Comparison of ENCODE assay signal across 9 mouse cellular contexts in genomic region chr3:41107600-41108305, GRCm38 (mm10). TPM values are rescaled to one million over a fixed set of nuclear protein-coding genes. Genes with fewer than 3 reads are reported as not detected.
DNase-seq lines count a peak whose midpoint lies in the region; ATAC-seq and TF ChIP-seq lines count a peak whose summit lies in the region.
"Had no signal": no experiment of that assay in that cellular context is flagged by ENCODE, and none has a peak within 500 bp of the region (broad histone marks: within the 10 kb centered on the region; RNA-seq: fewer than 3 reads in every experiment).

No protein-coding gene starts in this region.

- no peaks in the 10 kb centered on the region; the same call in 1 of the 2 replicates for H3K27me3 ChIP-seq in heart, embryonic 11.5 days (ENCODE audit: control insufficient read depth, insufficient read depth, low read length)
- no peaks in the 10 kb centered on the region for H3K27me3 ChIP-seq in intestine, postnatal 0 days (replicated peaks; ENCODE audit: control insufficient read depth, insufficient read depth, low read length)
- H3K27me3 ChIP-seq in stomach, embryonic 16.5 days (ENCODE audit: control insufficient read depth, insufficient read depth, low read length): no peaks in the 10 kb centered on the region

- intact Hi-C loops in heart, postnatal 36 days (cut with DNase I): no loop called here

- WGBS in heart, embryonic 11.5 days (ENCODE audit: insufficient replicate concordance): 57% methylated on average over 14 of the region's 14 CpGs
- 33% methylated on average over 14 of the region's 14 CpGs for WGBS in intestine, postnatal 0 days
- WGBS in stomach, embryonic 16.5 days: 32% methylated on average over 14 of the region's 14 CpGs

- peak overlapping the region; percentile 29; the same call in 1 of the 2 replicates for H3K4me2 ChIP-seq in heart, embryonic 11.5 days
- peak overlapping the region; percentile 44 for H3K4me2 ChIP-seq in intestine, postnatal 0 days (replicated peaks; ENCODE audit: low read depth)
- H3K4me2 ChIP-seq in stomach, embryonic 16.5 days (ENCODE audit: low read depth, low read length): peak overlapping the region; percentile 8; the same call in 1 of the 2 replicates
- H3K4me2 ChIP-seq: midbrain, embryonic 11.5 days had no signal

- no peaks in the 10 kb centered on the region for H3K9me3 ChIP-seq in heart, embryonic 11.5 days (replicated peaks; ENCODE audit: control insufficient read depth, low read length)
- H3K9me3 ChIP-seq in intestine, postnatal 0 days (ENCODE audit: control insufficient read depth): no peaks in the 10 kb centered on the region
- no peaks in the 10 kb centered on the region for H3K9me3 ChIP-seq in stomach, embryonic 16.5 days (replicated peaks; ENCODE audit: control insufficient read depth, low read length)

- no peak overlapping the region for H3K9ac ChIP-seq in heart, embryonic 11.5 days (ENCODE audit: low read depth, low read length)
- no peak overlapping the region for H3K9ac ChIP-seq in intestine, postnatal 0 days (ENCODE audit: low read depth, low read length)
- H3K9ac ChIP-seq in stomach, embryonic 16.5 days (ENCODE audit: low read length): no peak overlapping the region

- ATAC-seq in heart, embryonic 11.5 days (replicated peaks; ENCODE audit: insufficient number of reproducible peaks, low FRiP score, low TSS enrichment): no peak
- no peak for ATAC-seq in intestine, postnatal 0 days
- no peak for ATAC-seq in stomach, embryonic 16.5 days (ENCODE audit: insufficient read depth, low FRiP score)

- TF ChIP-seq CTCF in intestine, postnatal 0 days (IDR thresholded peaks at IDR 0.05; ENCODE audit: low read depth): 0 out of 2 replicates have a peak, but pooled peaks have one; percentile 15

- no peak overlapping the region for H3K27ac ChIP-seq in heart, embryonic 11.5 days (ENCODE audit: low read depth, low read length)
- no peak overlapping the region for H3K27ac ChIP-seq in intestine, postnatal 0 days (ENCODE audit: low read depth, low read length)
- no peak overlapping the region for H3K27ac ChIP-seq in stomach, embryonic 16.5 days (ENCODE audit: low read length)

- no peak for DNase-seq in heart, postnatal 36 days
- peak; percentile 25 for DNase-seq in right cerebral cortex, adult 18-20 months
- DNase-seq in right cerebral cortex, postnatal 4 days: no peak
- DNase-seq in spleen, postnatal 14 days (ENCODE audit: low spot score in 2 of 2): no peak
- no peak for DNase-seq in cerebellum, adult 9-10 months

- H3K4me1 ChIP-seq in heart, embryonic 11.5 days (ENCODE audit: control insufficient read depth, insufficient read depth, low read length): peaks cover 10% of the 10 kb centered on the region; the same call in 1 of the 2 replicates
- peaks cover 6% of the 10 kb centered on the region; the same call in 1 of the 2 replicates for H3K4me1 ChIP-seq in intestine, postnatal 0 days (replicated peaks; ENCODE audit: control insufficient read depth, insufficient read depth, low read length)
- peaks cover 9% of the 10 kb centered on the region for H3K4me1 ChIP-seq in stomach, embryonic 16.5 days (ENCODE audit: control insufficient read depth, insufficient read depth, low read length)

- no peak overlapping the region for H3K4me3 ChIP-seq in heart, embryonic 11.5 days (ENCODE audit: low read depth, low read length)
- no peak overlapping the region for H3K4me3 ChIP-seq in intestine, postnatal 0 days (ENCODE audit: low read depth, low read length)
- H3K4me3 ChIP-seq in stomach, embryonic 16.5 days (replicated peaks; ENCODE audit: low read length): no peak overlapping the region

- no peaks in the 10 kb centered on the region for H3K36me3 ChIP-seq in heart, embryonic 11.5 days (ENCODE audit: control insufficient read depth, insufficient read depth, low read length)
- H3K36me3 ChIP-seq in intestine, postnatal 0 days (ENCODE audit: control insufficient read depth, insufficient read depth): no peaks in the 10 kb centered on the region
- no peaks in the 10 kb centered on the region for H3K36me3 ChIP-seq in stomach, embryonic 16.5 days (ENCODE audit: control insufficient read depth, insufficient read depth, low read length)

RNA-seq across cellular contexts. Expression of gene Pgrmc2, which starts 24.9 kb away (rescaled TPM):
- 29.5 and 30.9 TPM in 2 replicates for polyA plus RNA-seq in heart, embryonic 11.5 days (2014; fragmentation: Nextera tagmentation; extraction: Ambion mirVana)
- total RNA-seq in heart, postnatal 36 days (2021): 10 to 100 TPM; 31.8 to 36.0 TPM
- 95.8 and 96.2 TPM in 2 replicates for polyA plus RNA-seq in intestine, postnatal 0 days (2015; fragmentation: Nextera tagmentation; extraction: Ambion mirVana)
- polyA plus RNA-seq in stomach, embryonic 16.5 days (2015; fragmentation: Nextera tagmentation; extraction: Ambion mirVana): 28.6 and 36.4 TPM in 2 replicates
